Mouse (Mus musculus) lung, postnatal 10 days (tissue): Measurements from ENCODE around the gene Tmem106c.

Experiments
- DNase-seq: peaks from one replicate; pipeline ENCODE4 v3.0.0; 2021

Gene Tmem106c

DNA sequence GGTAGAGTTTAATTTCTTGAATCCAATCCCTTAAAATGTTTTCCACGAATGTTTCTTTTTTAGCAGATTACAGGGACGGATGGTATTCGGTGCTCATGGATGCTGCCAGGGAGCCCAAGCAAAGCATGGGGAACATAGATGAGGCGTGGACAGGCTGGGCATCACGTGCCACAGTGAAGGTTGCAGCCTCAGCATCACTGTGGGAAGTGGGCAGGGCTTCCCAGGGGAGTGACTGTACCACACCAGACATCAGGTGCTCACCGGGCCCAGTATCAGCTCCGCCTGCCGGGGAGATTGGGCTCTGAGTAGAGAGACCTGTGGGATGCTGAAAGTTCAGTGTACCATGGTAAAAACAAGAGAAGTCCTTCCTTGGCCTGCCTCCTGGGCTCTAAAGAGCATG is 9.3 kb upstream of the Tmem106c start:
- DNase-seq, result no peak

- DNase-seq, result no peak
These were observed 8.7 kb upstream of the Tmem106c start for GRCm38 (mm10) chr15:97955286-97955685.

GRCm38 (mm10) chr15:97955742-97956141 is 8.3 kb upstream of the Tmem106c start:
- DNase-seq, result no peak

GRCm38 (mm10) chr15:97956416-97956815 is 7.6 kb upstream of the Tmem106c start:
- no peak for DNase-seq

DNA sequence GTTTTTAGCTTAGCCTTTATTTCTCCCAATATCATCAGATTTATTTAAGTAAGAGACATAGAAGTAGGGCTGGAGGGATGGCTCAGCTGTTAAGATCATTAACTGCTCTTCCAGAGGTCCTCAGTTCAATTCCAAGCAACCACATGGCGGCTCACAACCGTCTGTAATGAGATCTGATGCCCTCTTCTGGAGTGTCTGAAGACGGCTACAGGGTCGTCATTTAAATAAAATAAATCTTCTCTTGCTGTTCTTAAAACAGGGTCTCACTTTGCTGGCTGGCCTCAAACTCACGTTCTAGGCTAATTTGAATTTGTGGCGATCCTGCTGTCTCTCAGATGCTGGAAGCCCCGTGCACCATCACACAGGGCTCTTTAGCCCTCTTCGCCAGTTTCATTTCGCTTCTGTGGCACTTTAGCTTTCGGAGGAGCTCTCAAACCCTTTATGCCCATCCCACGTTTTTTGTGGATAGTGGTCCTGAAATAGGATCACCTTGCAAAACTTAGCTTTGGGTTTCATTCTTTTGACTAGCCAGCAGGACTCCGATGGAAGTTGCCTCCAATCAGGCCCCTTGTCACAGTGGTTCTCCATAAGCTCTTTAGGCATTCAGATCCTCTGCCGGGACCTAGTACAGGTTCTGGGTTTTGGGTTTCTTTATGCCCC is 541 bp upstream of the Tmem106c start:
- no peak for DNase-seq

DNA sequence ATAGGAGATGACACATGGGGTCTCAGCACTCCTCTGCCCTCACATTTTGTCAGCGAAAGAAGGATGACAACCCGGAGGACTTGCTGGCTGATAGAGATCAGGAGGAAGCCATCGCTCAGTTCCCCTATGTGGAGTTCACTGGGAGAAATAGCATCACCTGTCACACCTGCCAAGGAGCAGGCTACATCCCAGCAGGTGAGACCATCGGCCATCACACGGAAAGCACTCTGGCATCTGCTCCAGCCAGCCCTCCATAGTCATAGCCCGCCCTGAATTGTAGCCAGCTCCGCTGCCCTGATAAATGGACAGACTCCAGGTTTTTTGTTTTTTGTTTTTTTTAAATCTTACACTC is 812 bp downstream of the Tmem106c start:
- no peak for DNase-seq

GRCm38 (mm10) chr15:97965311-97966045 is 1.5 kb downstream of the Tmem106c start:
- DNase-seq, result no peak

GRCm38 (mm10) chr15:97970299-97970698 is 6.3 kb downstream of the Tmem106c start:
- peak; percentile 36 for DNase-seq

DNA sequence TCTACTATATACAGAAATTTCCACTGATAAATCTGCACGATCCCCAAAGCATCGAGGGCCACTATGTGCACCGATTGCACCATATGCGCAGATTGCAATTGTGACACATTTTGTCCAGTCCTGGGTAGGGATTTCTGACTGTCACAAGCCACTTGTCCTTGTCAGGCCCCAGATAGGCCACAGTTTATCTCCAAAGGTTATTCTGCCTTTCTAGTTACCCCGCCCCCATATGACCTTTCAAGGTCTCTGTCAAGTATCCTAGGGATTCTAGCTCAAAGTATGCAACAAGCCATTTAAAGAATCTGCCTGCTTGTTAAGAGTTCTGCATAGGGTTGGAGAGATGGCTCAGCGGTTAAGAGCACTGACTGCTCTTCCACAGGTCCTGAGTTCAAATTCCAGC is 8.6 kb downstream of the Tmem106c start:
- no peak for DNase-seq

- no peak for DNase-seq
These were observed 9.4 kb downstream of the Tmem106c start for GRCm38 (mm10) chr15:97973248-97974005.

DNA sequence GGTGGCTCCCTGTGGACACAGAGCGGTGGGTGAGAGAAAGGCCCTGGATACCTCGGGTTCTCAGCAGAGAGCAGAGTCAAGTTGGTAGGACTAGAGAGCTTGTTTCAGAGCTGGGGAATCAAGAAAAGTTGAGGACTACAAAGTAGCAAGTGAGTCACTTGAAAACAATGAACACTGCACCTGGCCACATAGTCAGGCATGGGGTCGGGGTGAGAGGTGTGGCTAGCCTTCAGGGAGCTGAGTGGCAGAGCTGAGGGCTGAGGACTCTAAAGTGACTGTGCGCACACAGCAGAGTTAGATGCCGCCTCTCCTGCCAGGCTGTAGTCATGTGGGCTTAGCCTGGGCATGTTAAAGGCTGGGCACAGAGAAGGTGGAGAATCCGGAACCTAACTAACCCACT is 17.6 kb downstream of the Tmem106c start:
- no peak for DNase-seq

DNA sequence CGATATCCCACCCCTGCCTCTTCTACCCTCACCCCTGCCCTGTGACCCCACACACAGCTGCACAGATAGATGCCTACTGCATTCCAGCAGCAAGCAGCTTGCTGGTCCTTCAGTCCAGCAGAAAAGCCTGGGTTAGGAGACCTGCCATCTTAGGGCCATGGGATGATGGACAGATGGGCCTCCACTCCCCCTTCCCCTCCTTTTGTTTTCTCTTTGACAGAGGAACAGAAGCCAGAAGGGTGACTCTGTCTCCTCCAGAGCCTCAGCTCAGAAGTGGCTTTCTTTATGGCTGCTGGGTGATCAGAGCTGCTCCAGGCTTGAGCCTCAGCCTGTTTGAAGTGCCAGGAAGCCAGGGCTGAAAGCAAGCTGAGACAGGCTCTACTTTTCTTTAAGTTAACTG is 25.5 kb downstream of the Tmem106c start:
- DNase-seq, result no peak

DNA sequence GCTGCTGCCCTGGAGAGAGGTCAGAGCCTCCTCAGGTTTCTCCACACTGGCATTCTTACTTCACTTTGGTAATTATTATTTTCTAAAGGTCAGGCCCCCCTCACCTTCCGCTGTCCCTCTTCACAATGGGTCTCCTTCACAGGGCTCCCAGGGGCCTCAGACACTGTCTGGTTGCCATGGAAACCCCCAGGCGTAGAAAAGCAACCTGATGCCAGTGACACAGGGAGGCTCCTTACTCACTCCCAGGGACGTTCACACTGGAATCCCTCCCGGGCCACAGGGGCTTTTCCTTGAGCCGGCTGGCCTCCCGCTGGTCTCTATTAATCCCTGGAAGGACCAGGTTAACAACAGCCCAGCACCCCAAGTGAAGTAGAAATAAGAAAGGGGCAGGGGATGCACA is 26.1 kb downstream of the Tmem106c start:
- no peak for DNase-seq

- no peak for DNase-seq
These were observed 26.7 kb downstream of the Tmem106c start for GRCm38 (mm10) chr15:97990721-97991120.

- no peak for DNase-seq
These were observed 27.4 kb downstream of the Tmem106c start for GRCm38 (mm10) chr15:97991285-97991895.

DNA sequence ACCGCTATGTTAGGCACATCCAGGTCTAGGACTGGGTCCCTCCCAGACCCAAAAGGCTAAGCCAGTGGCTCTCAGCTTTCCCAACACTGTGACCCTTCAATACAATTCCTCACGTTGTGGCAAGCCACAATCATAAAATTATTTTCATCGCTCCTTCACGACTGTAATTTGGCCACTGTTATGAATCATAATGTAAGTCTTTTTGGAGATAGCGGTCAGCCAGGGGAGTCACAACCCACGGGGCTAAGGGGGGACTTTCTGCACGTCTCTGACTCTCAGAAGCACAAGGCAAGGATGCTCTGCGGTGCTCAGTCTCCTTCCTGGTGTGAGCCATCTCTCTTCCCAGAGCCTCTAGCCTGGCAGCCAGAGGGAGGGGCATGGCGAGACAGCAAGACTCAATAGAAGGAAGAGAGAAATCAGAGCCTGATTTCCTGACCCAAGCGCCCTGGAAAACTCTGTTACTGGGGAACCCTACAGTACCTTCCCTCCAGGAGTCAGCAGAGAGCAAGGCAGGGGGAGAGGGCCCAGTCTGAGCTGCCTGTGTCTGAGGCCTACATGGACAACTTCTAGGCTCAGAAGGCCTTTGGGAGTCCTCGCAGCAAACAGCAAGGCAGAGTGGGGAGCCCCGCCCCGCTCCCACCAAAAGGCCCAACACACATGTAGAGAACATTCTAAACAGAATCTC is 28.2 kb downstream of the Tmem106c start:
- no peak for DNase-seq

DNA sequence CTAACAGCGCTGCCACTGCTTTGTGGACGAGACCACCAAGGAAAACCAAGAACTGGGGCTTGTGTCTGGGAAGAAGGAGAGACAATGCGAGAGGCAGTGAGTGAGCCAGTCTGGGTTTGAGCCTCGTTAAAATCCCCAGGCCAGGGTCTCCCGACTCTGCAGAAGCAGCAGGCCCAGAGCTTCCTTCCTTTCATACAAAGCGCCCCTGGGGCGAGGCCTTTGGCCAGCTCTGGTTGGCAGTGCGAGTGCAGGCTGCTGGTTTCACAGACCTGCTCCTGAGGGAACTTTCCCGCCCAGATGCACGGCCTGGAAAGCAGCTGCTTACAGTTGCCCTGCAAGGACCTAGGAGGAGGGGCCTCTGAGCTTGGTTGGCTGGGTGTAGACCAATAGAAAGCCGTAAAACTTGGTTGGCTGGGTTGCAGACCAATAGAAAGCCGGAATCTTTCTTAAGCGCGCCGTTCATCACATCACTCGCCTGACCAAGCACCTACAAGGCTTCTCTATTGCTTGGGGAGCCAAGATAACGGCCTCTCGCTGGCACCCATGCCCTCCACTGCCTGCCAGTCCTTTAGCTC is 28.8 kb downstream of the Tmem106c start:
- peak; percentile 91 for DNase-seq

GRCm38 (mm10) chr15:97996716-97997256 is 32.8 kb downstream of the Tmem106c start:
- DNase-seq, result peak; percentile 86

- DNase-seq, result no peak
These were observed 35.5 kb downstream of the Tmem106c start for GRCm38 (mm10) chr15:97999546-97999945.

GRCm38 (mm10) chr15:97999991-98000390 is 36.0 kb downstream of the Tmem106c start:
- DNase-seq, result no peak

DNA sequence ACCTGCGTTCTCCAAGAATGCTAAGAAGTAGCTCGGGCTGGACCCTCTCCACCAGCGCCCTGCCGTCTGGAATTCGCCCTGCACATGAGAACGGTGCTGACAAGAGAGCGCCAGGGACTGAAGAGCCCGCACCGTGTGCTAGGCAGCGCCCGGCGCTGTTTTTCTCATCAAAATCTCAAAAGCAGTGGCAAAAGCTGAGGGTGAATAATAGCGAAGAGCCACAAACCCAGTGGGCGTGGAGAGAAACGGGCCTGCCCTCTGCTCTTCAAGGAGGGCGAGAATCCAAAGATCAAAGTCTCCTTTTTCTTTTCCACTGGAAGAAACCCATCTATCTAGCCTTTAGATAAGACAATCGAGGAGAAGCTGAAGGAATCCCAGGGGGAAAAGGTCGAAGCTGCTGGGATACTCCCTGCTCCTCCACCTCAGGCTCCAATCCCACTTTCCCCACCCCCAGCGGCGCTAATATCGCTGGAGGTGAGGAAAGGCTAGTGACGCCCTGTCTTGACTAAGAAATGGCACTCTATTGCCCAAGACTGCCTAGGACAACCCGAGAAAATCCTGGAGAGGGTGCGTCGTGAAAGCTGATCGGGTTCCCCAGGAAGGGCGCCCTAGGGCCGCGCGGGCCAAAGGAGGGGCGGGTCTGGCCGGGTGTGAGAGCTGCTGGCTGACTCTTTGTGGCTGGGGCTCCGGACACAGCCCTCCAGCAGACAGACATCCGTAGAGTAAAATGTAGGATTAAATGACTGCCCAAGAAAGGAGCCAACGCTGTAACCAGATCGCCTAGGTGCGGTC is 37.5 kb downstream of the Tmem106c start:
- peak; percentile 29 for DNase-seq
